Mouse (Mus musculus) midbrain, embryonic 10.5 days (tissue): ENCODE measurements around the gene Trib3. TPM values are rescaled to one million over a fixed set of nuclear protein-coding genes. Genes with fewer than 3 reads are reported as not detected.

Source experiments
- DNase-seq: peaks from one replicate; pipeline ENCODE4 v3.0.0-alpha.2; 2017; ENCODE audit warnings: low spot score
- H3K27ac ChIP-seq: fragments of 300-500 bp; sonication (generic); replicated peaks from 2 replicates; pipeline ENCODE4 v1.5.1; 2016; ENCODE audit warnings: mild to moderate bottlenecking
- H3K27me3 ChIP-seq: fragments of 300-500 bp; sonication (generic); 2 replicates; pipeline ENCODE4 v1.6.1; 2016; ENCODE audit warnings: low read depth, mild to moderate bottlenecking; ENCODE audit not compliant: poor library complexity, severe bottlenecking
- H3K36me3 ChIP-seq: fragments of 300-500 bp; sonication (generic); 2 replicates; pipeline ENCODE4 v1.6.1; 2016; ENCODE audit warnings: mild to moderate bottlenecking, moderate library complexity
- H3K4me1 ChIP-seq: fragments of 300-500 bp; sonication (generic); 2 replicates; pipeline ENCODE4 v1.6.1; 2016
- H3K4me3 ChIP-seq: fragments of 300-500 bp; sonication (generic); 2 replicates; pipeline ENCODE4 v1.5.1; 2016; ENCODE audit warnings: mild to moderate bottlenecking, moderate library complexity
- H3K9me3 ChIP-seq: fragments of 300-500 bp; sonication (generic); replicated peaks from 2 replicates; pipeline ENCODE4 v1.6.1; 2016; ENCODE audit warnings: mild to moderate bottlenecking
- WGBS: fragments of 180-500 bp; shearing (Covaris S2); methylation state at CpG from one replicate; pipeline ENCODE4 v1.1.7; 2016; 5-methylcytosine and 5-hydroxymethylcytosine counted together
- polyA plus RNA-seq: library from polyadenylated mRNA; unstranded; fragments of >200 nt; fragmentation: Nextera tagmentation; extraction: Ambion mirVana; gene quantifications from 2 replicates; pipeline ENCODE4 v1.2.1, GENCODE M21; 2016

Trib3 gene
- polyA plus RNA-seq, 1 experiment from 2014 or later, result 2.8 TPM

DNA sequence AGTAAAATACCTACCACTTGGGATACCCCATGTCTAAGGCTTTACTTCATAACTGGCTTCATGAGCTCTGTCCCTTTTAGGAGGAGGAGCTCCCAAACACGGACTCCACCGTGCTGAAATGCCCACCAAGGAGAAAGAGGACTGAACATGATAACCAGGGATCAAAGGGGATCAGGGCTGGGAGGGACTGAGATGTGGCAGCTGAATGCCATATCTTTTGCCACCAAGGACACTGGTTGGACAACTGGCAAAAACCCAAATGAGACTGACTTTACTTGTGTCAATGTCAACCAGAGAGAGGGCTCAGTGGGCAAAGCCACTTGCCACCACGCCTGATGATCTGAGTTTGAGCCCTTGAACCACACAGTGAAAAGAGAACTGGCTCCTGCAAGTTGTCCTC lies 19.0 kb downstream of the Trib3 start:
- no peak overlapping the region for H3K27ac ChIP-seq
- H3K36me3 ChIP-seq, result peaks cover 100% of the 10 kb centered on the region
- no peak for DNase-seq
- no peaks in the 10 kb centered on the region for H3K4me1 ChIP-seq
- no peaks in the 10 kb centered on the region for H3K9me3 ChIP-seq
- H3K4me3 ChIP-seq, result no peak overlapping the region
- H3K27me3 ChIP-seq, result no peaks in the 10 kb centered on the region
- WGBS, result 92% methylated on average over 3 of the region's 3 CpGs

DNA sequence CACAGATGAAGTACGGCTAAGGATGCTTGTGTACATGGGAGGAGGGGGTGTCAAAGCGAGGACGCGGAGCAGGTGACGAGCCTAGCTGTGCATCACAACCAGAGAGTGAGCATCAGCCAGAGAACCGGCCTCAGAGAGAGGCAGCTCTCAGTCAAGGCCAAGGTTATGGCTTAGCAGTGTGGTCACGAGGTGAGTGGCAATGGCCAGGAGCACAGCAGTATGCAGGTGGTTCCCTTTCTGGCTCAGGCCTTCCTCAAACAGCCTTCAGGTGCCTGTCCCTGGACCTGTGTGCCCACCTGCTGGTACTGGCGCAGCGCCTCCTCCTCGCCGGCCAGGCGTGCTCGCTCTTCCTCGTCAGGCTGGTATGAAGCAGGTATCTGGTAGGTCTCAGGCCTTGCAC lies 19.9 kb downstream of the Trib3 start:
- H3K4me1 ChIP-seq, result no peaks in the 10 kb centered on the region
- no peak overlapping the region for H3K4me3 ChIP-seq
- 94% methylated on average over 14 of the region's 14 CpGs for WGBS
- H3K27ac ChIP-seq, result no peak overlapping the region
- no peak for DNase-seq
- H3K9me3 ChIP-seq, result no peaks in the 10 kb centered on the region
- no peaks in the 10 kb centered on the region for H3K27me3 ChIP-seq
- H3K36me3 ChIP-seq, result peaks cover 100% of the 10 kb centered on the region

DNA sequence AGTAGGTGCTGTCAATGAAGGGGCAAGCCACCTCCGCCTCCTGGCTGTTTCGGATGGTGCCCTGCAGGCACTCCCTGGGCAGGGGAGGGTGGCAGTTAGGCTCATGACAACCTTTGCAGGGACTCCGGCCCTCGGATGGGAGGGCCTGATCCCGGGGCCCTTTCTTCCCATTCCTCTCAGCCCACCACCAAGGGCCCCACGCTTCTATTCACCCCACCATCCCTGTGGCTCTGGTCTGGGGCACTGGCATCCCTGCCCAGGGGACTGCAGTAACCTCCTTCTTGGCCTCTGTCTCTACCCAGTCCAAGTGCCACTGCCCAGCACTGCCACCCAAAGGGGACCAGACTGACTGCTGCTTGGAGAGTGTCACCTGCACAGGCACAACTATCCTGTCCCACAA lies 21.6 kb downstream of the Trib3 start:
- WGBS, result 95% methylated on average over 6 of the region's 6 CpGs
- Histone ChIP-seq H3K9me3 (no peaks in the 10 kb centered on the region), H3K27ac (no peak overlapping the region), H3K4me3 (no peak overlapping the region), H3K36me3 (peaks cover 99% of the 10 kb centered on the region), H3K27me3 (no peaks in the 10 kb centered on the region), H3K4me1 (no peaks in the 10 kb centered on the region)
- DNase-seq, result no peak

DNA sequence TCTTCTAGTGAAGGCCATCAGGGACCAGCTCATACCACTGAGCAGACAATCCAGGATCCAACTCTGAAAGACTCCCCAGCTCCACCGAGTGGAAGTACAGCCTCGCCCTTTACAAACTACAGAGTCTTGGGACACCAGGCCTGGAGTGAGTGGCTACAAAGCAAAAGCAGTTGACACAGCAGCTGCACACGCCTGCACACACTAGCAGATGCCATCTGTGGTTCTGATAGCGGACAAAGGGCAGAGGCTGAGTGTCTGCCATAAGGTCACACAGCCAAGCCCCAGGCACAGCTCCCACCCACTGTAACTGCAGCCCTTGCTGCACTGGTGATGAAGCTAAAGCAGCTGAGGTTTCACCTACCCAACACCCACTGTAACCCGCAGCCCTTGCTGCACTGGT lies 22.3 kb downstream of the Trib3 start:
- WGBS, result 85% methylated on average over 5 of the region's 5 CpGs
- Histone ChIP-seq H3K27ac (no peak overlapping the region), H3K4me3 (no peak overlapping the region), H3K27me3 (no peaks in the 10 kb centered on the region), H3K4me1 (no peaks in the 10 kb centered on the region), H3K36me3 (peaks cover 99% of the 10 kb centered on the region), H3K9me3 (no peaks in the 10 kb centered on the region)
- no peak for DNase-seq

DNA sequence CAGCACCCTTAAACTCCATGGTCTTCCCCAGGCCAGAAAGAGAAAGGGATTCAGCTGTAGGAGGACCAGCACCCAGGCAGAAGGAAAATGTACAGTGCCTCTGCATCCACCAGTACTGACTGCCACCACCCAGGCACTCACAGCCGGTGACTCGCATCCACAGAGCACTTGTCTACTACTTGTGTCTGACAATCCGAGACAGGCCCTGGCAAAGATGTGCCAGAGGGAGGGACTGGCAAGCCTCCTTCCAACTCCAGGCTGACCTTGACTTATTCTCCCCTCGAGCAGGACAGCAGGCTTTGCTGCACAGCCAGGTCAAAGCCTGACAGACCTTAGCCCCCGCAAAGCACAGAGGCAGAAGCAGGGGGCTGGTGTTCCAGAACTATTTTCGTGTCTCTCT lies 26.8 kb downstream of the Trib3 start:
- Histone ChIP-seq H3K27ac (no peak overlapping the region), H3K27me3 (no peaks in the 10 kb centered on the region), H3K36me3 (peaks cover 99% of the 10 kb centered on the region), H3K4me3 (no peak overlapping the region), H3K4me1 (no peaks in the 10 kb centered on the region), H3K9me3 (no peaks in the 10 kb centered on the region)
- no peak for DNase-seq
- whole genome bisulfite sequencing, result 90% methylated on average over 6 of the region's 6 CpGs

DNA sequence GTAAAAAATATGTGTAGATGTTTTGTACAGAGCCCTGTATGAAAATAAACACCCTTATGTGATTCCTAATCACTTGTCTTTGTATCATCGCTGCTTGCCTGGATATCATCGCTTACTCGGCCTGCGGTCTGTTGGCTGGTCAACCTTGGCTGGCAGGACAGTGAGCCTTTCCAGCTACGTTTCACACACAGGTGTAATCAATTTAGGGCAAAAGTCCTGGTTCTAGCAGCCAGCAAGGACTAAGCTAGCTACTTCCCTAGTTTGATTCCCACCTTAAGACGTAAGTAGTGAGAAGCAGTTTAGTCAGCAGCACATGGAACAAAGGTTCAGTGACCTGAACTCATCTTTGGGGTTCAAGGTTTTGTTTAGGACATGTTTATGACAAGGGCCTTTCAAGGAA lies 29.9 kb downstream of the Trib3 start:
- WGBS, result 92% methylated on average over 6 of the region's 6 CpGs
- no peak for DNase-seq
- Histone ChIP-seq H3K36me3 (peaks cover 99% of the 10 kb centered on the region), H3K4me1 (no peaks in the 10 kb centered on the region), H3K27ac (no peak overlapping the region), H3K27me3 (no peaks in the 10 kb centered on the region), H3K9me3 (no peaks in the 10 kb centered on the region), H3K4me3 (no peak overlapping the region)

DNA sequence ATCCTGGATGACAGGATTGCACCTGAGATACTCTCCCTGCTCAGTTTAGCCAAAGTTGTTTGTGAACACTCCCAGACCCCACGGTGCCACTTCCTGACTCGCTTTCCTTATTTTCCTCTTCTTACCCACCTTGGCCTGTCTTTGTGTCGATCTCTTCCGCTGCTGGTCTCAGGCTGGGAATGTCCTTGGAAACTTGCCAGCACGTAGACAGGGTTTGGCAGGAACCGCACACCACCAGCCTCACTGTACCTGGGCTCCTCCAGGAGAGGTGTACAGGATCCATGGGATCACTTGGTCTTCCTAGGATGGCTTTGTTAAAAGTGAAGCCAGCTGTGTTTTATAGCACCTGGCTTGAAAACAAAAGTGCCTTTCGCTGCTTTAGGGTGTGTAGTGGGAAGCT lies 30.8 kb downstream of the Trib3 start:
- H3K9me3 ChIP-seq, result no peaks in the 10 kb centered on the region
- H3K4me3 ChIP-seq, result no peak overlapping the region
- peaks cover 99% of the 10 kb centered on the region for H3K36me3 ChIP-seq
- 94% methylated on average over 7 of the region's 7 CpGs for WGBS
- H3K4me1 ChIP-seq, result no peaks in the 10 kb centered on the region
- DNase-seq, result no peak
- H3K27ac ChIP-seq, result no peak overlapping the region
- no peaks in the 10 kb centered on the region for H3K27me3 ChIP-seq

DNA sequence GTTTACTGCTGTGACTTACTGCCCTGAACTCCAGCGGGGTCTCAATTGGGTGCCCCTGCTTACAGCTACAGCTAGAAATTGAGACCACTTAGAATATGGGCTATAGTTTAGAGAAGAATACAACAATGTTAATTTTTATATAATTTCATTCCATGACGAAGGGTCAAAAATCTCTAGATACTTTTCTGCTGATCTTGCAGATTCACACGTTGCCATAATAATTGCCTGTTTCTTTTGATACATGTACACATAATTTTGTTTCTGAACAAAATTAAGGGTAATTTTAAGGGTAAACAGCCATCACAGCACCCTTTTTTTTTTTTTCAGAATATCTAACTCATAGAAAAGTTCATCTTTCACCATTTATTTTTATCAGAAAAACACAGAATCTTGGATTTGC lies 36.6 kb downstream of the Trib3 start:
- Histone ChIP-seq H3K27ac (no peak overlapping the region), H3K9me3 (no peaks in the 10 kb centered on the region), H3K4me3 (no peak overlapping the region), H3K36me3 (peaks cover 98% of the 10 kb centered on the region), H3K27me3 (no peaks in the 10 kb centered on the region), H3K4me1 (no peaks in the 10 kb centered on the region)
- no peak for DNase-seq
- 92% methylated on average over 3 of the region's 3 CpGs for WGBS

DNA sequence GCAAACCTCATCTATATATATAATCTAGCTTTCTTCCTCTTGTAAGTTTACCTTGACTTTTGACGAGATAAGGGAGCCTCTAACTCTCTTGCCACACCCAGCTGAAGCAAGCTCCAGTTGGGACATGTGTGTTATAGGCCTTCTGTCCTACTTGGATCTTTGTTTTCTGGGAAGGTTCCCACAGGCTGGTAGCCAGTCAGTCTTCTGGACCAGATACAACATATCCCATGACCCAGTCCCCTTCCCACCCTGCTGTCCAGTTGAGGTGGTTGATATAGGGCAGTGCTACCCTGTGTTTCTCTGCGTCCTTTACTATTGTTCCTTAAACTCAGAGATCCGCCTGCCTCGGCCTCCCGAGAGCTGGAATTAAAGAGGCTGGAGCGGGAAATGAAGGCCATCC lies 38.4 kb downstream of the Trib3 start:
- Histone ChIP-seq H3K36me3 (peaks cover 85% of the 10 kb centered on the region), H3K4me3 (no peak overlapping the region), H3K9me3 (no peaks in the 10 kb centered on the region), H3K27me3 (no peaks in the 10 kb centered on the region), H3K4me1 (no peaks in the 10 kb centered on the region), H3K27ac (no peak overlapping the region)
- DNase-seq, result no peak
- WGBS, result 95% methylated on average over 6 of the region's 6 CpGs

DNA sequence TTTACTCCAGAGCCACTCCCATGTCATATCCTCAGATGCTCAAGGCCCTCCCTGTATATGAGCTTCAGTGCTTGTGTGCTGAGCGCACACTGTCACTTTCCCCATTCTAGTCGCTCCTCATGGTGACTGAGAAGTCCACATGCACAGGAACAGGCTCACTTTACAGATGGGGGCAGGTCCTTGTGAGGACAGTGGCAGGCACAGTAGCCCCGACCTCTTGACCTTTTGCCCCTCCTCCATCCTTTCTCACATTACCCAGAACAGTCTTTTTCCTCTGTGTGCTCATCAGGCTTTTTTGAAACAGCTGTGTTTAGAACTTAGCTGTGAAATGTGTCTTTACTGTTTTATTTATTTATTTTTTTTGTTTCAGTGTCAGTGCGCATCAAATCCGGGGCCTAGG lies 40.1 kb downstream of the Trib3 start:
- Histone ChIP-seq H3K4me1 (no peaks in the 10 kb centered on the region), H3K9me3 (no peaks in the 10 kb centered on the region), H3K27ac (no peak overlapping the region), H3K4me3 (no peak overlapping the region), H3K36me3 (peaks cover 68% of the 10 kb centered on the region), H3K27me3 (no peaks in the 10 kb centered on the region)
- WGBS, result 60% methylated on average over 5 of the region's 5 CpGs
- DNase-seq, result no peak

DNA sequence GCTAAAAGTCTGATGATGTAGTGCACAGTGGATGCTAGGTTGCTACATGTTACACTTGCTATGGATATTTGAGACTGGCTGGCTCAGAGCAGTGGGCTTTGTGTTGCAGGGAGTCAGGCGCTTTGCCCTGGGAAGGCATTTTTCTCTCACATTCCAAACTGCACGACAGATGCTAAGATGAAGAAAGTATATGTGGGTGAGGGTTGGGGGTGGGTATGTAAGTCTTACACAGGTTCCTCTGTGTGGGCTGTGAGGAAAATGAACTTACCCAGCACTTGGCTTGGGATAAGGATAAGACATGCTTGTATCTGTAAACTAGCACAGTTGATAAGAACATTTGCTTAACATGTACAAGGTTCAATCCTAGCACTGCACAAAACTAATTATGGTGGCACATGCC lies 41.0 kb downstream of the Trib3 start:
- WGBS, result 86% methylated on average over 2 of the region's 2 CpGs
- Histone ChIP-seq H3K27me3 (no peaks in the 10 kb centered on the region), H3K27ac (no peak overlapping the region), H3K4me1 (no peaks in the 10 kb centered on the region), H3K36me3 (peaks cover 59% of the 10 kb centered on the region), H3K4me3 (no peak overlapping the region), H3K9me3 (no peaks in the 10 kb centered on the region)
- no peak for DNase-seq

DNA sequence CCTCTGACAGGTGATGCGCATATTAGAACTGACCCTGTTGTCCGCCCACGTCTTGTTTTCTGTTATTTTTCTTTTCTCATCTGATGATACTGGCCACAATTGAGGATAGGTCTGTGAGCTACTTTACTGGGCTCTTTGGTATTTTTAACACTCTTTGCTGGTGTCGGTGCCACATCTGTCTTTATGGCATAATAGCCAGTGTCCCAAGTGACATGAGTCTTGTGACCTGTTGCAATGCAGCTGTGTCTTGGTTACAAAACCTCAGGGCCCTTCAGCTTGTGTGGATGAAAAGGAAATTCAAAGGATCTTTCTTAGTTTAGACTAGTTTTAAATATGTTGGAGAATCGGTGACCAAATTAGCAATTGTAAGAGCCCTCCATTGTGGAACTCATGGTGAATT lies 49.3 kb downstream of the Trib3 start:
- H3K9me3 ChIP-seq, result no peaks in the 10 kb centered on the region
- H3K4me3 ChIP-seq, result peak overlapping the region; percentile 94
- peak overlapping the region; percentile 96; the same call in 1 of the 2 replicates for H3K27ac ChIP-seq

DNA sequence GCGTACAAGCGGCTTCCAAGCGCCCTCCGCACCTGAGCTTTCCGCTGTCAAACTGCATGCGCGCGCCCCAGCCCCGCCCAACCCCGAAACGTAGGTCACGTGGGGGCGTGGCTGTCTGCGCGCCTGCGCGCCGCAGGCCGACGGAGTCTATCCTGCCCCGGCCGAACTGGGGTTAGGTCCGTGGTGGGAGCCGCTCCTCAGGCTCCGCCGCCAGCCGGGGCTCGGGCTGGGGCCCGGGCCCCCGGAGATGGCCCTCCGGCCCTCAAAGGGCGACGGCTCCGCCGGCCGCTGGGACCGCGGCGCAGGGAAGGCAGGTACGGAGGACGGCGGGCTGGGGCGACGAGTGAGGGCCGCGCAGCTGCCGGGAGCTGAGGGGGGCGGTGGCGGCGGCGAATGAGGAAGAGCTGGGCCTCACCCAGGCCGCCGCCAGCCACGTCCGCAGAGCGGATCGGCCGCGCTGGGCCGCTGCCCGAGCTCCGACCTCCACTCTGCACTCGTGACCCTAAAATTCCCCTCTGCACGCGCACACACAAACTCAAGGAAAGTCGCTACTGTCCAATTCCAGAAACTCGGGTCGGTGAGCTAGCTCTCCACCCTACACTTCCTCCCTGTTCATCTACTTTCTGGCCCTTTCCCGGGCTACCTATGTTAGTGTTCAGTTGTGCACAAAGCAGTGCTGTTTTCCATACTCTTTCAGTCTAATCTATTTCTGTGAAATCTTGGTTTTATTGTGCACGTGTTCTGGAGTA lies 49.9 kb downstream of the Trib3 start, which contains the start of gene Tbc1d20:
Gene Tbc1d20 (plus strand): TSS at position 102 of the 749 bp plus-strand sequence.
- Histone ChIP-seq H3K36me3 (0 out of 2 replicates have a peak, but pooled peaks cover 6% of the 10 kb centered on the region), H3K27ac (peak within 1 kb of the TSS; percentile 96), H3K9me3 (no peaks in the 10 kb centered on the region), H3K4me3 (peak within 1 kb of the TSS; percentile 94), H3K4me1 (peaks cover 25% of the 10 kb centered on the region), H3K27me3 (no peaks in the 10 kb centered on the region)
- under 1% methylated on average over 65 of the region's 70 CpGs for WGBS
- peak; percentile 91 for DNase-seq

More for the DNA sequence above, 49.3 kb downstream of the Trib3 start:
- 0 out of 2 replicates have a peak, but pooled peaks cover 6% of the 10 kb centered on the region for H3K36me3 ChIP-seq
- WGBS, result 50% methylated on average over 5 of the region's 5 CpGs
- no peak for DNase-seq
- peaks cover 25% of the 10 kb centered on the region for H3K4me1 ChIP-seq
- H3K27me3 ChIP-seq, result no peaks in the 10 kb centered on the region
